Mouse (Mus musculus): Measurements from ENCODE around the gene Art3. TPM values are rescaled to one million over a fixed set of nuclear protein-coding genes. Genes with fewer than 3 reads are reported as not detected.

Gene Art3
- 6.1 TPM for polyA plus RNA-seq (2014; fragmentation: Illumina TruSeq; extraction: RNeasy Lipid Tissue Mini Kit (QIAGEN cat#74804); ENCODE audit: low read depth, low replicate concordance)

DNA sequence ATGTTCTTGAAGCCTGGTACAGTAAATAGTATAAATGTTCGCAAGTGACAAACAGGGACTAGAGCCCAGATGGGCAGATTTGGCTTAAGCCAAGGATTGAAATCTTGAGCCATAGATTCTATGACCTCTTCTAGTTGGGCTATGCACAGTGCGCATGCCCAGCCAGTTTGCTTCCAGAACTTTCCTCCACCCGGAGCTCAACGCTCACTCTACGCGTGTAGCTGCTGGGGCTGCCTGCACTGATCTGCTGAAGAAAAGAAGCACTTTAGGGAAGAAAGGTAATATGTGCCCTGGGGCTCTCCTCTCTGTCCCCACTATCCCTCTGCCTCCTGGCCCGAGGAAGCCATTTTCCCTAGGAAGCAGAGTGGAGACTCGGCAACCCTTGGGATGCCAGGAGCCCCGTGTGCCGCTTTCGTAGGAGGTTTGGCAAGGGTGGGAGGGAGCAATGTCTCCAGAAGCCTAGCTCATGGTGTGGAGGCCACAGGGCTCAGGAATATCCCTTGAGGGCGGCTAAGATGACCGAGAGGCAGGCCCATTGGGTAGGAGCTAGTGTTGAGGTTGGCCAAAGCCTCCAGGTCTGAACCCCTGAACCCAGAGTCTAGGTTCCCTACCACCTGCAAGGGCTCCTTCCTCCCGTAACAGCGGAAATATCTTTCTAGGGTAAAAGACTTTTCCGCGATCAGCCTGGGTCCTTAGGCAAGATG is at the start of gene Art3:
TSS of gene Art3 (plus strand) at position 193 of the 704 bp plus-strand sequence.

DNA sequence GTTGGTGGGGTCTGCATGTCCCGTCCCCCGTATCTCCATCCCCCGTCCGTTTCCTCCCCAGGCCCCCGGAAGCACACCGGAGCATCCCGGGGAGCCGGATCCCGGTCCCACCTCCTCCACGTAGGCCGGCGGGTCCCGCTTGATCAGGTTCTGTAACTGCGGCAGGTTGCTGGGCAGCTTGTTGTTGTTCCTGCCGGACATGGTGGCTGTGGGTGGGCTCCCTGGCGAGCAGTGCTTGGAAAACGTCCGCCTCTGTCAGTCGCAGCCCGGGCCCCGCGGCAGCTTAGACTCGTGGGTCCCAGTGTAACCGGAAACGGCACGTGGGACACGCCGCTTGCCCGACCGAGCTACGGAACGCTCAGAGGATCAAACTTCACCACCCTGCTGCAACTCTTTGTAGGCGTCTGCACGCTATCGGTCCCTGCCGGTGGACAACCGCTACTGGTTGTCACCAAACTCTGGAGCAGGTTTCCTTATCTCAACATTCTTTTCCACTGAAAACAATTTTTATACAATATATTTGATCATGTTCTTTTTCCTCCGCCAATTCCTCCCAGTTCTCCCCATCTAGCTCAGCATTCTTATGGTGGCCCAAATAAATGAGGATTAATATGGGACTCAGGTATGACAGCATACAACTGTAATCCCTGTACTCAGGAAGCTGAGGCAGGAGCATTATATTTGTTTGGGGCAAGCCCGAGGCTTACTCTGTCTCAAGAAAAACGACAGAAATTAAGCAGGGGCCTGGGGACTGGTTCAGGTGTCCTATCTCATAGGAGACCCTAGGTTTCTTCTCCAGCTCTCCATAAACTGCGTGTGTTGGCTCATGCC is 21.7 kb upstream of the Art3 start, which contains the start of gene Sdad1:
TSS of gene Sdad1 (minus strand) at position 799 of the 831 bp plus-strand sequence.

DNA sequence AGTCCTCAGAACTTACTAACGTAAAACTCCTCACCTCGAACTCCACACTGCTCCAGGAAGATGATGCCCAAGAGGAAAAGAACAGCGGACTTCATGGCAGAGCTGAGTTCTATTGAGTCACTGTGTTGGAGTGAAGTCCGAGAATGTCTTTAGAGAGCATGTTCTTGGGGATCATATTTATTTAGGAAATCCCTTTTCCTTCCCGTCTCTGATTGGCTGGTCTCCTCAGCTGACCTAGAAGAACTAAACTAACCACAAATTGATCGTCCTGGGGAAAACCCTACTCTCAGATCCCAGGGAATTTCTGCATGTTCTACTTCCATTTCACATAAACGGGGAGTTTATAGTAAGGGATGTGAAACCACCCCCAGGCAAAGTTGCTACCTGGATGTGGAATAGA is 3.7 kb upstream of the Art3 start, which contains the start of gene Cxcl9:
TSS of gene Cxcl9 (minus strand) at position 151 of the 400 bp plus-strand sequence.

DNA sequence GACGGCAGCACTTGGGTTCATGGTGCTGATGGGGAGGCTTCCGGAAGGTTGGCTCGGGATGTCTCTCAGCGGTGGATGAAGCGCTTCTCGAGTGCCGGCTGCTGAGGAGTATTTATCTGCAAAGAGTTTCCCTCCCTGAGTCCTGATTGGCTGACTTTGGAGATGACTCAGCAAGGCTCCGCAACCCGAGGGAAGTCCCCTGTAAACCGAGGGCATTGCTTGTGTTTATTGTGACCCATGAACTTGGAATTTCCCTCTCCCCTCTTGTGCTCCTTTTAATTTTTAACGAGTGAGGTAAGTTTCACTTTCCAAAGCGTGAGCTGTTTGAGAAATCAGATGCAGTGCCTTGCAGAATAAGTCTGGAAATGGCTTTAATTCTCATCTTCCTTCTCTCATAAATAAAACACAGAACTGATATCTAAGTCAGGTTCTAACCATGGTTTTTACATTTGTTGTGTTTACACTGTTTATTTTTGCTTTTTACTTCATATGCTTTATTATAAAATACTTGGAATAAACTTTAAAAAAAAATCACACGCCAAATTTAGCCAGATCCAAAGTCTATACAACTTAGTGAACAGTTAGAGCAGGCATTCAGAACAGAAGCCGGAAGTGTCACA is 17.3 kb downstream of the Art3 start, which contains the start of gene Cxcl10:
TSS of gene Cxcl10 (minus strand) at position 96 of the 620 bp plus-strand sequence.

DNA sequence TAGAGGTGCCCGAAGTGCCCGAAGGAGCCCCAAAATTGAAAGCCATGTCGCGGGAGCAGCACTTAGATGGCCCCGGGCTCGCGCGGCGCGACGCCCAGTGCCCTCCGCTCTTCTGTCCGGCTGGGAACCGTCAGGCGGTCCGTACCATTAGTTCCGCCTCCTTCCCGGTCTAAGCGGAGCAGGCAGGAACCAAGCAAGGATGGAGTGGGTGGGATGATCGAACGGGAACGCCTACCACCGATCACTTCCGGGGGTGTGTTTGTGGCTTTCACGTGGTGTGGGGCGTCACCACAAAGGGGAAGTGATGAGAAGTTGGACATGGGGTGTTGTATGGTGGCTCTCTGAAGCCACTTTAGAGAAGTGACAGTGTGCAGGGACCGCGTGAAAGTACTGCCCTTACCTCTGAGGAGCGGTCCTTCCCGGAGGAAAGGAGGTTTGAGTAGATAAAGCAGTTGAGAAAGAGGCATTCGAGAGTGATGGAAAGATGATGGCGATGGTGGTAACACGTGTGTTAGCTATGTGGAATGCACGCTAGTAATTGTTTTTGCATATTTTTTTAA is 103.5 kb downstream of the Art3 start, which contains the start of gene Nup54:
TSS of gene Nup54 (minus strand) at position 195 of the 560 bp plus-strand sequence.

Other genes starting within 250 kb of the Art3 start
- gene G3bp2, start 248.1 kb upstream of the Art3 start, polyA plus RNA-seq (2014; fragmentation: Illumina TruSeq; extraction: RNeasy Lipid Tissue Mini Kit (QIAGEN cat#74804); ENCODE audit: low read depth, low replicate concordance), result 97.6 TPM
- 109 TPM for gene Uso1, start 193.9 kb upstream of the Art3 start, polyA plus RNA-seq (2014; fragmentation: Illumina TruSeq; extraction: RNeasy Lipid Tissue Mini Kit (QIAGEN cat#74804); ENCODE audit: low read depth, low replicate concordance)
- gene U90926, start 116.4 kb upstream of the Art3 start, polyA plus RNA-seq (2014; fragmentation: Illumina TruSeq; extraction: RNeasy Lipid Tissue Mini Kit (QIAGEN cat#74804); ENCODE audit: low read depth, low replicate concordance), result not detected
- not detected for gene Ppef2, start 75.5 kb upstream of the Art3 start, polyA plus RNA-seq (2014; fragmentation: Illumina TruSeq; extraction: RNeasy Lipid Tissue Mini Kit (QIAGEN cat#74804); ENCODE audit: low read depth, low replicate concordance)
- 2.5 TPM for gene Naaa, start 53.7 kb upstream of the Art3 start, polyA plus RNA-seq (2014; fragmentation: Illumina TruSeq; extraction: RNeasy Lipid Tissue Mini Kit (QIAGEN cat#74804); ENCODE audit: low read depth, low replicate concordance)
- 5.4 TPM for gene Sdad1, start 21.3 kb upstream of the Art3 start, polyA plus RNA-seq (2014; fragmentation: Illumina TruSeq; extraction: RNeasy Lipid Tissue Mini Kit (QIAGEN cat#74804); ENCODE audit: low read depth, low replicate concordance)
- gene Cxcl9, start 3.7 kb upstream of the Art3 start, polyA plus RNA-seq (2014; fragmentation: Illumina TruSeq; extraction: RNeasy Lipid Tissue Mini Kit (QIAGEN cat#74804); ENCODE audit: low read depth, low replicate concordance), result 14.1 TPM
- gene Cxcl10, start 17.1 kb downstream of the Art3 start, polyA plus RNA-seq (2014; fragmentation: Illumina TruSeq; extraction: RNeasy Lipid Tissue Mini Kit (QIAGEN cat#74804); ENCODE audit: low read depth, low replicate concordance), result 4.5 TPM
- 32.3 TPM for gene Nup54, start 103.4 kb downstream of the Art3 start, polyA plus RNA-seq (2014; fragmentation: Illumina TruSeq; extraction: RNeasy Lipid Tissue Mini Kit (QIAGEN cat#74804); ENCODE audit: low read depth, low replicate concordance)
- 98.6 TPM for gene Scarb2, start 175.0 kb downstream of the Art3 start, polyA plus RNA-seq (2014; fragmentation: Illumina TruSeq; extraction: RNeasy Lipid Tissue Mini Kit (QIAGEN cat#74804); ENCODE audit: low read depth, low replicate concordance)
- 15.7 TPM for gene Fam47e, start 223.2 kb downstream of the Art3 start, polyA plus RNA-seq (2014; fragmentation: Illumina TruSeq; extraction: RNeasy Lipid Tissue Mini Kit (QIAGEN cat#74804); ENCODE audit: low read depth, low replicate concordance)